Mouse (Mus musculus): Measurements from ENCODE around the gene Ift43. TPM values are rescaled to one million over a fixed set of nuclear protein-coding genes. Genes with fewer than 3 reads are reported as not detected.
A peak's percentile ranks its signal among the peaks of the same experiment; 100 is the strongest.

Ift43 gene
- polyA plus RNA-seq, 1 experiment from 2014 or later: 66.7 TPM

- WGBS: 80% methylated on average over 6 of the region's 6 CpGs
- no peaks in the 10 kb centered on the region for H3K27me3 ChIP-seq (replicated peaks; ENCODE audit: control insufficient read depth, insufficient read depth, low read length)
- H3K4me3 ChIP-seq (ENCODE audit: low read length): no peak overlapping the region
- no peak for ATAC-seq
- no peaks in the 10 kb centered on the region for H3K4me1 ChIP-seq (ENCODE audit: control insufficient read depth, insufficient read depth, low read length)
- H3K27ac ChIP-seq (ENCODE audit: low read length): no peak overlapping the region
- no peaks in the 10 kb centered on the region for H3K9me3 ChIP-seq (ENCODE audit: control insufficient read depth, low read length)
- H3K9ac ChIP-seq (ENCODE audit: low read depth, low read length): no peak overlapping the region
- no peak overlapping the region for H3K4me2 ChIP-seq (ENCODE audit: low read depth, low read length)
- H3K36me3 ChIP-seq (ENCODE audit: control insufficient read depth, insufficient read depth, low read length): no peaks in the 10 kb centered on the region
Observed at GRCm38 (mm10) chr12:86049813-86050212, 32.5 kb upstream of the Ift43 start.

GRCm38 (mm10) chr12:86051477-86051876 is 30.9 kb upstream of the Ift43 start:
- no peaks in the 10 kb centered on the region for H3K4me1 ChIP-seq (ENCODE audit: control insufficient read depth, insufficient read depth, low read length)
- no peak overlapping the region for H3K4me2 ChIP-seq (ENCODE audit: low read depth, low read length)
- no peak overlapping the region for H3K4me3 ChIP-seq (ENCODE audit: low read length)
- H3K27ac ChIP-seq (ENCODE audit: low read length): no peak overlapping the region
- no peaks in the 10 kb centered on the region for H3K36me3 ChIP-seq (ENCODE audit: control insufficient read depth, insufficient read depth, low read length)
- H3K9me3 ChIP-seq (ENCODE audit: control insufficient read depth, low read length): no peaks in the 10 kb centered on the region
- H3K9ac ChIP-seq (ENCODE audit: low read depth, low read length): no peak overlapping the region
- WGBS: 84% methylated on average over 5 of the region's 5 CpGs
- H3K27me3 ChIP-seq (replicated peaks; ENCODE audit: control insufficient read depth, insufficient read depth, low read length): no peaks in the 10 kb centered on the region
- no peak for ATAC-seq

- Histone ChIP-seq H3K4me1 (ENCODE audit: control insufficient read depth, insufficient read depth, low read length) (no peaks in the 10 kb centered on the region), H3K36me3 (ENCODE audit: control insufficient read depth, insufficient read depth, low read length) (no peaks in the 10 kb centered on the region; the same call in none of the 2 replicates), H3K27me3 (replicated peaks; ENCODE audit: control insufficient read depth, insufficient read depth, low read length) (no peaks in the 10 kb centered on the region), H3K4me3 (ENCODE audit: low read length) (no peak overlapping the region), H3K4me2 (ENCODE audit: low read depth, low read length) (no peak overlapping the region), H3K27ac (ENCODE audit: low read length) (no peak overlapping the region), H3K9ac (ENCODE audit: low read depth, low read length) (no peak overlapping the region), H3K9me3 (ENCODE audit: control insufficient read depth, low read length) (no peaks in the 10 kb centered on the region)
- ATAC-seq: no peak
- 87% methylated on average over 2 of the region's 2 CpGs for WGBS
Observed at GRCm38 (mm10) chr12:86055306-86055705, 27.0 kb upstream of the Ift43 start.

DNA sequence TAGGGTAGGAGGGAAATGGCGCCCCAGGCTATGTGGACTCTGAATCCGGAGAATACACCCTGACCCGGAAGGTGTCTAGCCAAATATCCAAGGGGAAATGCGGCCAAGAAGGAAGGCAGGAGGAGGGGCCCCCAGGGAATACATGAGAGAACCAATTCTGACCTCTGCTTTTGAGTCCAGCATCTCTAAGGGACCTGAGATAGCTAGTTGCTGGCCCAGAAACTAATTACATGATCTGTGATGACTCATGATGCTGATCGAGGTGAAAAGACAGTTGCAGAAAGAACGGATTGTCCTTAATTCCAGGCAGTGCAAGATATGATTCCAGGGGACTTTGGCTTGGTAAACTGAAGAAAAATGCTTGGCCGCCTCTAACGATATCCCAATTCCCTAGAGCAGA is 25.4 kb upstream of the Ift43 start:
- WGBS: 81% methylated on average over 8 of the region's 8 CpGs
- Histone ChIP-seq H3K27me3 (replicated peaks; ENCODE audit: control insufficient read depth, insufficient read depth, low read length) (no peaks in the 10 kb centered on the region), H3K4me3 (ENCODE audit: low read length) (no peak overlapping the region), H3K27ac (ENCODE audit: low read length) (no peak overlapping the region), H3K9ac (ENCODE audit: low read depth, low read length) (no peak overlapping the region), H3K4me1 (ENCODE audit: control insufficient read depth, insufficient read depth, low read length) (no peaks in the 10 kb centered on the region), H3K9me3 (ENCODE audit: control insufficient read depth, low read length) (no peaks in the 10 kb centered on the region), H3K4me2 (ENCODE audit: low read depth, low read length) (no peak overlapping the region), H3K36me3 (ENCODE audit: control insufficient read depth, insufficient read depth, low read length) (no peaks in the 10 kb centered on the region; the same call in none of the 2 replicates)
- ATAC-seq: no peak

- Histone ChIP-seq H3K4me2 (ENCODE audit: low read depth, low read length) (no peak overlapping the region), H3K9me3 (ENCODE audit: control insufficient read depth, low read length) (no peaks in the 10 kb centered on the region), H3K36me3 (ENCODE audit: control insufficient read depth, insufficient read depth, low read length) (no peaks in the 10 kb centered on the region; the same call in none of the 2 replicates), H3K4me3 (ENCODE audit: low read length) (no peak overlapping the region), H3K27me3 (replicated peaks; ENCODE audit: control insufficient read depth, insufficient read depth, low read length) (no peaks in the 10 kb centered on the region), H3K9ac (ENCODE audit: low read depth, low read length) (no peak overlapping the region), H3K27ac (ENCODE audit: low read length) (no peak overlapping the region), H3K4me1 (ENCODE audit: control insufficient read depth, insufficient read depth, low read length) (no peaks in the 10 kb centered on the region)
- WGBS: 90% methylated on average over 8 of the region's 8 CpGs
- ATAC-seq: no peak
Observed at GRCm38 (mm10) chr12:86057516-86057915, 24.8 kb upstream of the Ift43 start.

DNA sequence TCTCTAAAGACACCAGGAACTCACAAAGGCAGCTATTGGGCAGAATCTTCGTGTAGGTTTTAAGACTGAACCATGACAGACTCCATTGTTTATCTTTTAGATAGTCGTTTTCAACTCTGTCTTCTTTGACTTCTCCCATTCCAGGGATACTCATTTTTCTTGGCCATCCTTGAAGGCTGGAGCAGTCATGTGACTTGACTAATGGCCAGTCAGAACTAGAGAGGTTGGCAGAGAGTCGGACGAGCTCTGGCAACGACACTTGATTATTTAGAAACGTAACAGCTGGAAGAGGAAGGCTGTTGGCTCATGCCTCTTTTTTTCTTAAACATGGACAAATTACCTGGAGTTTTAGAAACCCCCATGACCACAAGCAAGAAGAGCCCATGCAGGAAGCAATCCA is 23.0 kb upstream of the Ift43 start:
- H3K4me1 ChIP-seq (ENCODE audit: control insufficient read depth, insufficient read depth, low read length): no peaks in the 10 kb centered on the region

GRCm38 (mm10) chr12:86064796-86065195 is 17.5 kb upstream of the Ift43 start:
- H3K36me3 ChIP-seq (ENCODE audit: control insufficient read depth, insufficient read depth, low read length): no peaks in the 10 kb centered on the region
- no peak overlapping the region for H3K9ac ChIP-seq (ENCODE audit: low read depth, low read length)
- no peaks in the 10 kb centered on the region for H3K4me1 ChIP-seq (ENCODE audit: control insufficient read depth, insufficient read depth, low read length)
- H3K9me3 ChIP-seq (ENCODE audit: control insufficient read depth, low read length): no peaks in the 10 kb centered on the region
- H3K4me3 ChIP-seq (ENCODE audit: low read length): no peak overlapping the region
- no peak overlapping the region for H3K4me2 ChIP-seq (ENCODE audit: low read depth, low read length)
- H3K27me3 ChIP-seq (replicated peaks; ENCODE audit: control insufficient read depth, insufficient read depth, low read length): no peaks in the 10 kb centered on the region
- H3K27ac ChIP-seq (ENCODE audit: low read length): no peak overlapping the region
- ATAC-seq: no peak

More for the DNA sequence above, 23.0 kb upstream of the Ift43 start:
- WGBS: 66% methylated on average over 6 of the region's 6 CpGs
- no peak overlapping the region for H3K9ac ChIP-seq (ENCODE audit: low read depth, low read length)
- H3K27me3 ChIP-seq (replicated peaks; ENCODE audit: control insufficient read depth, insufficient read depth, low read length): no peaks in the 10 kb centered on the region
- no peaks in the 10 kb centered on the region; the same call in none of the 2 replicates for H3K36me3 ChIP-seq (ENCODE audit: control insufficient read depth, insufficient read depth, low read length)
- ATAC-seq: no peak
- no peak overlapping the region for H3K27ac ChIP-seq (ENCODE audit: low read length)
- no peak overlapping the region for H3K4me3 ChIP-seq (ENCODE audit: low read length)
- H3K9me3 ChIP-seq (ENCODE audit: control insufficient read depth, low read length): no peaks in the 10 kb centered on the region
- H3K4me2 ChIP-seq (ENCODE audit: low read depth, low read length): no peak overlapping the region

- Histone ChIP-seq H3K4me3 (ENCODE audit: low read length) (no peak overlapping the region), H3K4me2 (ENCODE audit: low read depth, low read length) (no peak overlapping the region), H3K27me3 (replicated peaks; ENCODE audit: control insufficient read depth, insufficient read depth, low read length) (no peaks in the 10 kb centered on the region), H3K9ac (ENCODE audit: low read depth, low read length) (no peak overlapping the region), H3K4me1 (ENCODE audit: control insufficient read depth, insufficient read depth, low read length) (0 out of 2 replicates have a peak, but pooled peaks cover 7% of the 10 kb centered on the region), H3K27ac (ENCODE audit: low read length) (no peak overlapping the region), H3K36me3 (ENCODE audit: control insufficient read depth, insufficient read depth, low read length) (no peaks in the 10 kb centered on the region), H3K9me3 (ENCODE audit: control insufficient read depth, low read length) (no peaks in the 10 kb centered on the region)
- WGBS: 83% methylated on average over 6 of the region's 6 CpGs
- no peak for ATAC-seq
Observed at GRCm38 (mm10) chr12:86071432-86071831, 10.9 kb upstream of the Ift43 start.

DNA sequence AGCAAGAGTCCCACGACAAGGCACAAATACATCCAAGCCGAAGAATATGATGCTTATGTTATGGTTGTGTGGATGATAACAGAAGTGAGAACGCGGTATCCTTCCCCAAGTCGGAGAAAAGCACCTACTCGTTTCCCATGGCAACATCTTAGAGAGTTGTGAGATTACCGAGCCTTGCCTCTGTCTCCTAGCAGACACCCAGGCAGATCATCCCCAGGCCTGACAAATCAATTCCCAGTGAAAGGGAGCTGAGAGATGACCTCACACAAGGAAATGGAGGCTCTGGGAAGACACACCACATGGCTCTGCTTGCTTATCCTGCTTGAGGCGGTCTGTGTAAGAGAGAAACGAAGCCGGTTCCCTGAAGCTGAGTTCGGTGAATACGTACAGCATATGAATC is 7.7 kb upstream of the Ift43 start:
- Histone ChIP-seq H3K36me3 (ENCODE audit: control insufficient read depth, insufficient read depth, low read length) (no peaks in the 10 kb centered on the region), H3K27ac (ENCODE audit: low read length) (no peak overlapping the region), H3K9ac (ENCODE audit: low read depth, low read length) (no peak overlapping the region), H3K4me1 (ENCODE audit: control insufficient read depth, insufficient read depth, low read length) (peaks cover 14% of the 10 kb centered on the region), H3K4me2 (ENCODE audit: low read depth, low read length) (no peak overlapping the region), H3K9me3 (ENCODE audit: control insufficient read depth, low read length) (no peaks in the 10 kb centered on the region), H3K27me3 (replicated peaks; ENCODE audit: control insufficient read depth, insufficient read depth, low read length) (no peaks in the 10 kb centered on the region), H3K4me3 (ENCODE audit: low read length) (no peak overlapping the region)
- no peak for ATAC-seq
- WGBS: 79% methylated on average over 12 of the region's 12 CpGs

- Histone ChIP-seq H3K4me2 (ENCODE audit: low read depth, low read length) (peak overlapping the region; percentile 89; the same call in 1 of the 2 replicates), H3K9ac (ENCODE audit: low read depth, low read length) (no peak overlapping the region), H3K9me3 (ENCODE audit: control insufficient read depth, low read length) (no peaks in the 10 kb centered on the region), H3K36me3 (ENCODE audit: control insufficient read depth, insufficient read depth, low read length) (no peaks in the 10 kb centered on the region), H3K4me1 (ENCODE audit: control insufficient read depth, insufficient read depth, low read length) (peaks cover 14% of the 10 kb centered on the region), H3K4me3 (ENCODE audit: low read length) (no peak overlapping the region), H3K27ac (ENCODE audit: low read length) (no peak overlapping the region), H3K27me3 (replicated peaks; ENCODE audit: control insufficient read depth, insufficient read depth, low read length) (no peaks in the 10 kb centered on the region)
- no peak for ATAC-seq
- 82% methylated on average over 7 of the region's 7 CpGs for WGBS
Observed at GRCm38 (mm10) chr12:86075358-86075757, 7.0 kb upstream of the Ift43 start.

All from intestine, embryonic 16.5 days (tissue).